Mouse (Mus musculus): ENCODE measurements around the gene Dera. TPM values are rescaled to one million over a fixed set of nuclear protein-coding genes. Genes with fewer than 3 reads are reported as not detected.

Gene Dera
- polyA plus RNA-seq, 1 experiment from 2014 or later: 87.3 TPM

- H3K4me3 ChIP-seq (ENCODE audit: low read depth, low read length): no peak overlapping the region
- H3K27ac ChIP-seq (ENCODE audit: low read depth, low read length): no peak overlapping the region
- no peak overlapping the region for H3K4me2 ChIP-seq
- no peaks in the 10 kb centered on the region for H3K9me3 ChIP-seq (ENCODE audit: control insufficient read depth, low read length)
- DNase-seq (ENCODE audit: low spot score) (no peak), ATAC-seq (replicated peaks; ENCODE audit: low FRiP score) (0 out of 2 replicates have a peak, but pooled peaks have one; percentile 15)
- no peaks in the 10 kb centered on the region for H3K27me3 ChIP-seq (replicated peaks; ENCODE audit: control insufficient read depth, insufficient read depth, low read length)
- H3K9ac ChIP-seq (ENCODE audit: low read depth, low read length): no peak overlapping the region
- H3K36me3 ChIP-seq (ENCODE audit: control insufficient read depth, insufficient read depth, low read length): no peaks in the 10 kb centered on the region
- H3K4me1 ChIP-seq (replicated peaks; ENCODE audit: control insufficient read depth, insufficient read depth, low read length): no peaks in the 10 kb centered on the region
- WGBS: 86% methylated on average over 5 of the region's 5 CpGs
These were observed 70.8 kb downstream of the Dera start for GRCm38 (mm10) chr6:137825022-137825613.

- no peaks in the 10 kb centered on the region for H3K27me3 ChIP-seq (replicated peaks; ENCODE audit: control insufficient read depth, insufficient read depth, low read length)
- DNase-seq (ENCODE audit: low spot score) (no peak), ATAC-seq (replicated peaks; ENCODE audit: low FRiP score) (peak; percentile 68; the same call in 1 of the 2 replicates)
- 90% methylated on average over 12 of the region's 12 CpGs for WGBS
- no peak overlapping the region for H3K4me3 ChIP-seq (ENCODE audit: low read depth, low read length)
- H3K9me3 ChIP-seq (ENCODE audit: control insufficient read depth, low read length): no peaks in the 10 kb centered on the region
- no peak overlapping the region for H3K27ac ChIP-seq (ENCODE audit: low read depth, low read length)
- no peaks in the 10 kb centered on the region for H3K36me3 ChIP-seq (ENCODE audit: control insufficient read depth, insufficient read depth, low read length)
- H3K4me2 ChIP-seq: no peak overlapping the region
- H3K9ac ChIP-seq (ENCODE audit: low read depth, low read length): no peak overlapping the region
- H3K4me1 ChIP-seq (replicated peaks; ENCODE audit: control insufficient read depth, insufficient read depth, low read length): no peaks in the 10 kb centered on the region
These were observed 74.9 kb downstream of the Dera start for GRCm38 (mm10) chr6:137829056-137829776.

GRCm38 (mm10) chr6:137836799-137837198 lies 82.5 kb downstream of the Dera start:
- ATAC-seq (replicated peaks; ENCODE audit: low FRiP score) (no peak), DNase-seq (ENCODE audit: low spot score) (peak; percentile 26)
- H3K9ac ChIP-seq (ENCODE audit: low read depth, low read length): no peak overlapping the region
- no peak overlapping the region for H3K4me2 ChIP-seq
- H3K27ac ChIP-seq (ENCODE audit: low read depth, low read length): no peak overlapping the region
- no peaks in the 10 kb centered on the region for H3K4me1 ChIP-seq (replicated peaks; ENCODE audit: control insufficient read depth, insufficient read depth, low read length)
- no peaks in the 10 kb centered on the region for H3K9me3 ChIP-seq (ENCODE audit: control insufficient read depth, low read length)
- 91% methylated on average over 13 of the region's 13 CpGs for WGBS
- H3K36me3 ChIP-seq (ENCODE audit: control insufficient read depth, insufficient read depth, low read length): no peaks in the 10 kb centered on the region
- H3K4me3 ChIP-seq (ENCODE audit: low read depth, low read length): no peak overlapping the region
- no peaks in the 10 kb centered on the region for H3K27me3 ChIP-seq (replicated peaks; ENCODE audit: control insufficient read depth, insufficient read depth, low read length)

GRCm38 (mm10) chr6:137843337-137843736 lies 89.0 kb downstream of the Dera start:
- no peak overlapping the region for H3K4me2 ChIP-seq
- ATAC-seq (replicated peaks; ENCODE audit: low FRiP score) (no peak), DNase-seq (ENCODE audit: low spot score) (no peak)
- H3K4me1 ChIP-seq (replicated peaks; ENCODE audit: control insufficient read depth, insufficient read depth, low read length): no peaks in the 10 kb centered on the region
- no peaks in the 10 kb centered on the region for H3K9me3 ChIP-seq (ENCODE audit: control insufficient read depth, low read length)
- no peak overlapping the region for H3K4me3 ChIP-seq (ENCODE audit: low read depth, low read length)
- H3K27me3 ChIP-seq (replicated peaks; ENCODE audit: control insufficient read depth, insufficient read depth, low read length): no peaks in the 10 kb centered on the region
- H3K27ac ChIP-seq (ENCODE audit: low read depth, low read length): no peak overlapping the region
- no peak overlapping the region for H3K9ac ChIP-seq (ENCODE audit: low read depth, low read length)
- 78% methylated on average over 3 of the region's 3 CpGs for WGBS
- no peaks in the 10 kb centered on the region for H3K36me3 ChIP-seq (ENCODE audit: control insufficient read depth, insufficient read depth, low read length)

GRCm38 (mm10) chr6:137857198-137858194 lies 103.2 kb downstream of the Dera start:
- H3K4me2 ChIP-seq: no peak overlapping the region
- H3K4me1 ChIP-seq (replicated peaks; ENCODE audit: control insufficient read depth, insufficient read depth, low read length): no peaks in the 10 kb centered on the region
- H3K9me3 ChIP-seq (ENCODE audit: control insufficient read depth, low read length): no peaks in the 10 kb centered on the region; the same call in 1 of the 2 replicates
- WGBS: 83% methylated on average over 10 of the region's 10 CpGs
- no peaks in the 10 kb centered on the region; the same call in 1 of the 2 replicates for H3K36me3 ChIP-seq (ENCODE audit: control insufficient read depth, insufficient read depth, low read length)
- H3K4me3 ChIP-seq (ENCODE audit: low read depth, low read length): no peak overlapping the region
- no peak overlapping the region for H3K9ac ChIP-seq (ENCODE audit: low read depth, low read length)
- no peaks in the 10 kb centered on the region for H3K27me3 ChIP-seq (replicated peaks; ENCODE audit: control insufficient read depth, insufficient read depth, low read length)
- no peak for ATAC-seq (replicated peaks; ENCODE audit: low FRiP score)
- H3K27ac ChIP-seq (ENCODE audit: low read depth, low read length): no peak overlapping the region
- no peak for DNase-seq (ENCODE audit: low spot score)

DNA sequence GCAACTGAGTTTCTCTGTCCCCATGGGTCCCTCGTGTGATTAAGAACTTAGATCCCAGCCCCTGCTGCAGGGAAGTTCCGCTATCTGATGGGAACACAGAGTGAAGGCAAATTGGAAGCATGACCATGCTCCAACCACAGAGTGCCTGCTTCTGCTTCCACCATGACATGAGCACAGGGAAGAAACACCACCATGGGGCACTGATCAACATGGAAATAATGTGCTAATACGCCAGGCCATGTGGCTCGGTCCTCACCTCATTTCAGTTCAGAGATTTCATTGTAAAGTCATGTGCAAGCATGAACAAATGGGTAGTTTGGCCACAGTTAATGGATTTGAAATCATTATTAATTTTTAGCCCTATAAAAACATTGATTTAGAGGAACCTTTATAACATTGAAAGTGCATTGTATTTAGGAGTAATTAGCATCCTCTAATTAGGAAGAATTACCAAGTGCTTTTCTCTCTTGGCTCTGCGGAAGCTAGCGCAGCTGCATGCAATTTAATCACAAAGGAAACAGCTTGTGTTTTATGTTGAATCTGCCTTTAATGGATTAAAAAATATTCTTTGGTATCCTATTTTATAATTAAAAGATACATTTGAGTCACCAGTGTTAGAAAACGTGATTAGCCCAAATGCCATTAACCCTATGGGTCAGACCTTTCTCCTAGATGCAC lies 115.7 kb downstream of the Dera start:
- no peak for DNase-seq (ENCODE audit: low spot score)
- no peak overlapping the region for H3K27ac ChIP-seq (ENCODE audit: low read depth, low read length)
- H3K4me3 ChIP-seq (ENCODE audit: low read depth, low read length): no peak overlapping the region
- H3K9me3 ChIP-seq (ENCODE audit: control insufficient read depth, low read length): no peaks in the 10 kb centered on the region
- H3K9ac ChIP-seq (ENCODE audit: low read depth, low read length): no peak overlapping the region
- H3K4me2 ChIP-seq: no peak overlapping the region
- H3K27me3 ChIP-seq (replicated peaks; ENCODE audit: control insufficient read depth, insufficient read depth, low read length): no peaks in the 10 kb centered on the region
- ATAC-seq (replicated peaks; ENCODE audit: low FRiP score): no peak
- 85% methylated on average over 7 of the region's 7 CpGs for WGBS
- H3K36me3 ChIP-seq (ENCODE audit: control insufficient read depth, insufficient read depth, low read length): no peaks in the 10 kb centered on the region
- H3K4me1 ChIP-seq (replicated peaks; ENCODE audit: control insufficient read depth, insufficient read depth, low read length): no peaks in the 10 kb centered on the region

DNA sequence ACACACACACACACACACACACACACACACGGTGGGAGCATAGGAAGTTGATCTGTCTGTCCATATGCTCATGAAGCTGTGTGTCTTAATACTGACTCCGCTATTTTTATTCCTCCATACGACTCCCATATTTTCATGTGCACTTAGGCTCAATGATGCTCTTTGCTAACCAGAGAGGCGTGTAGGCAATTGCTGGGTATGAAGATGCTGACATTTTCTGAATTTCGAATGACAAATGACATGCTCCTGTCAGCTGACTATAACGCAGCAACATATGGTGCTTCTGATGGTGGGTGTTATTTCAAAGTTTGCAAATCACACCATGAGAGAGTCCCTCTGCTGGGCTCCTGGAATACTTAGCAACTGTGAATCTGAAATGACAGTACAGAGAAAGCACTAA lies 116.3 kb downstream of the Dera start:
- Histone ChIP-seq H3K4me1 (replicated peaks; ENCODE audit: control insufficient read depth, insufficient read depth, low read length) (no peaks in the 10 kb centered on the region), H3K9me3 (ENCODE audit: control insufficient read depth, low read length) (no peaks in the 10 kb centered on the region), H3K9ac (ENCODE audit: low read depth, low read length) (no peak overlapping the region), H3K36me3 (ENCODE audit: control insufficient read depth, insufficient read depth, low read length) (no peaks in the 10 kb centered on the region), H3K4me3 (ENCODE audit: low read depth, low read length) (no peak overlapping the region), H3K4me2 (no peak overlapping the region), H3K27ac (ENCODE audit: low read depth, low read length) (no peak overlapping the region), H3K27me3 (replicated peaks; ENCODE audit: control insufficient read depth, insufficient read depth, low read length) (no peaks in the 10 kb centered on the region)
- DNase-seq (ENCODE audit: low spot score) (no peak), ATAC-seq (replicated peaks; ENCODE audit: low FRiP score) (no peak)
- WGBS: 86% methylated on average over 6 of the region's 6 CpGs

All from liver, embryonic 11.5 days (tissue).